Mouse (Mus musculus) left cerebral cortex, adult 8-10 months (tissue): Measurements from ENCODE around the gene Ebna1bp2. TPM values are rescaled to one million over a fixed set of nuclear protein-coding genes. Genes with fewer than 3 reads are reported as not detected.

Experiments used
- DNase-seq, 2 experiments: peaks; one replicate each; pipeline ENCODE4 v3.0.0; 2022; ENCODE audit warnings: low spot score in 2 of 2
- total RNA-seq, 4 experiments: library from RNA; stranded (reverse); gene quantifications; 2 replicates each; pipeline ENCODE4 v1.2.4; 2022

Ebna1bp2 gene
- total RNA-seq, result 10 to 100 TPM; 48.2 to 60.8 (median 56.0) TPM

DNA sequence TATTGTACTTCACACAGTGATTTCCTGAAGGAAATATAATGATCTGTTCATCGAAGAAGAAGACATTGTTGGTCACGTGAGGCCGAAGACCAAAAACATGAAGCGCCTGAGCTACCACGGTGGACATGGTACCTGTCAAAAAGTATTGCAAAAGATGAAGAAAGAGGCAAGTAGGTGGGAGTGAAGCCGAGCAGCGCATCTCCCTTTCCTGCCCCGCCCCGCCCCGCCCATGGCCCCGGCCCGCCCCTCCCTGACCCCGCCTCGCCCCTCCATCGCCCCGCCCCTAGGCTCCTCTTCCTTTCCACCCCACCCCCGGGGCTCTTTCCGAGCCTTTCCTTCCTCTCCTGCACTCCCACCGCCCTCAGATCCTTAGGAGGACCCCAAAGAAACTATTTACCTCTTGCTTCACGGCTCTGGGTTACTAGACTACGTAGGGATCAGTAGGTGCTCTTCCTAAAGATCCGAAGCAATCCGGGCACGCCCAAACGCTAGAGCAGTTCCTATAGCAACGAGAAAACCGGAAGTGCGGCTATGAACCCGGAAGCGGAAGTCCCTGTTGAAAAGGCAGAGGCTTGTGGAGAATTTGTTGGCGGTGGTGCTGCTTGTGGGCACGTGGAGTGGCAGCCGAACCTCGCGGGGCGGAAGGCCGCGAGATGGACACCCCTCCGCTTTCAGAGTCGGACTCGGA, at the start of gene Ebna1bp2, which contains the start of gene Cfap57:
Gene Ebna1bp2 (plus strand): TSS at position 521 of the 688 bp plus-strand sequence.
Gene Cfap57 (minus strand): TSS at position 499 of the 688 bp plus-strand sequence.
- DNase-seq, result peak; percentile 84 to 88

DNA sequence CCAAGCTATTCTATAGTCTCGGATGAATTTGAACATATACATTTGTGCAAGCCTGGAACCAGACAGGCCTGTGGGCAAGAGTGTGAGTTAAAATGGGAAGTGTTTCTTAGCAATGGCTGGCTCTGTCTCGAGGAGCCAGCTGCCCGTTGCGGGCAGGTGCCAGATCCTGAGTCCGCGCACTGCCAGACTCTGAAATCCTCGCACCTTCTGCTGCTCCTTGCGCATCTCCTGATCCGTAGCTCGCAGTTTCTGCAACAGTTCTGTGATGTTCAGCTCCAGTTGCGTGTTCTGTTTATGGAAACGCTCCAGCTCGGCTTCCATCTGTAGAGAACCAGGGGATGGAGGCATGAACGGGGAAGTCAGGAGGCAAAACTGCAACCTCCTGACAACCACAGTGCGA, 49.2 kb upstream of the Ebna1bp2 start:
- peak in 1 of 2 experiments; percentile 87 for DNase-seq

DNA sequence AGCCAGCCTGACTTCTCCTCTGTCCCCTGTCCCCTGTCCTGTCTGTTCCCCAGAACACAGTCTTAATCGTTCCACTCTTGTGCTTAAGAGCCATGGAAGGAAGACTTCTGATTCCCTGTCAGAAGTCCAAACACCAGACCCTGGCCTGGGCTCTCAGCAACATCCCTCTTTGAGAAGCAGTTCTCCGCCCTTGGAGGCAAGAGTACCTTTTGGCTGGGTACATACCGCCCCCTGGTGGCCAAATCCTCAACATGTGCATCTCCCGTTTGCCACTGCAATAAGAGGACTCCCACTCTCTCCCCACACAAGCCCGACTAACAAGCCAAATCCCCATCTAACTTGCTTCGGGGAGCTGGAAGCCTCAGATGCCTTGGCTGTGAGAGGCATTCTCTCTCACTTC, 44.5 kb upstream of the Ebna1bp2 start:
- DNase-seq, result peak; percentile 62 to 86

DNA sequence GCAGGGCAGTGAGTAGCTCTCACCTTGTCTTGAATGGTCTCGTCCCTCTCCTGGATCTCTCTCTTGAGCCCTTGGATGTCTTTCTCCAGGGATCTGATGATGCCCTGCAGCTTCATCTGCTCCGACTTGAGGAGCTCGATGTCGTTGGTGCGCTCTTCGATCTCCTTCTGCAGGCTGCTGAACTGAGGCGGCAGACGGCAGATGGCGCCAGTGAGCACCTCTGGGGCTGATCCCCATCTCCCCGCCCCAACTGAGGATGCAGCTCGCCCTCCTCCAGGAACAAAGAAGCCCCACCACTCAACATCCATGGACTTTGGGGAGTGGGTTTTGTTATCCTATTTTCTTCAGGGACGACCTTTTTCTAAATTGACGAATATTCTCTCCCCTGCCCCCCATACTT, 41.3 kb upstream of the Ebna1bp2 start:
- DNase-seq, result no peak

DNA sequence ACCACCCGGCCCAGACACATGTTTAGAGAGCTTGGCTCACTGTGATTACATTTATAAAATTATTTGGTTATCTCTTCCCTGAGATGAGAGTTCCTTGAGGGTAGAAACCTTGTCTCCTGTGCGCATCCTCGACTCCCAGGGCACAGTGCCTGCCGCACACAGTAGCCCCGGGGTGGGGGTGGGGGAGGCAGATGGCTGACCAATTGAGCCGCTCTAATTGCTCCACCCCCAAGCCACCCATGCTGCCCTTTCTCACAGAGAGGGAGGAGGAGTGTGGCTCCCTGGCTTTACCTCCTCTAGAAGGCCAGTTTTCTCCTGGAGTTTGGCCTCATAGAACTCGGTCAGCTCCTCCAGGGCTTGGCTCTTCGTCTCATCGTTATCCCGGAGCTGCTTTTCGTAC, 39.1 kb upstream of the Ebna1bp2 start:
- no peak for DNase-seq

DNA sequence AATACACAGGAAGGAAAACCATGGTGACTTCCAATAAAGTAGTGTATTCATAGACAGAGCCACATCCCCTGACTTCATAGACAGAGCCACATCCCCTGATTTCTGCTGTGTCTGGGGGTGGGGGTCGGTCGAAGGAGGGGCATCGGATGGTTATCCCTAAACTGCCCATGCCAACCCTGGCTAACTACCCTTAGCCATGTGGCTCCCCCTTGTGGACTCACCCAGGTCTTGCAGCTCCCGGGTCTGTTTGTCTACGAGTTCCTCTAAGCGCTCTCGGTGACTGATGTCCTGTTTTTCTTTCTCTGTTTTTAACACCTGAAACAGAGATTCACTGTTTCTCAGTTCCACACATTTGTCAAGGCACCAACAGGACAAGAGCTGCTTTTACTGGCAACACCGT, 38.0 kb upstream of the Ebna1bp2 start:
- DNase-seq, result no peak

DNA sequence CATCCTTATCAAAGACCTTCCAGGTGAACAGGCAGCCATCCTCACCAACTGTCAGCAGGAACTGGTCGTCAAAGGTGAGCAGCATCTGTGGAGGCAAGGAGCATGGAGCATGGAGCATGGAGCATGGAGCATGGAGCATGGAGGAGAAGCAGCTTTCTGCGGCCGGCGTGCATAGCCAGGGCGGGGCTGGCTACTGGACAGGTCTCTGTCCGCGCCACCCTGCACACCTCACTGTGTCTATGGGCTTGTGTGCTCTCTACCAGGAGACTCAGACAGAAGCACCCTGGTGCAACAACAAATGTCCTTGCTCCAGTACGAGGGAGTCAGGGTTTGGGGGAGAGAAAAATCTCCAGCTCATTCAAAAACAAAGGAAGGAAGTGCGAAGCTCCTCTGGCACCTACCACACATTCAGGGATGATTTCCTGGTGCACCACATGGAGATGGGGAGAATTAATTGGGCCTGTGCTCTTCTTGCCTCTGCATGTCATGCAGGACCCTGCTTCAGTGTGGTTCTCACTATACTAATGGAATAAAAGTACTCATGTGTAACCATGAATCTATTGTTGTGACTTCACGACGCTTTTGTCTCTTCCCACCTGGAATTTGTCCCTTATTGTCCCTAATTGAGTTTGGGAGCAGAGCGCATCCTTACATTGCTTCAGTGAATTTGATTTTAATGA, 31.4 kb upstream of the Ebna1bp2 start:
- no peak for DNase-seq

DNA sequence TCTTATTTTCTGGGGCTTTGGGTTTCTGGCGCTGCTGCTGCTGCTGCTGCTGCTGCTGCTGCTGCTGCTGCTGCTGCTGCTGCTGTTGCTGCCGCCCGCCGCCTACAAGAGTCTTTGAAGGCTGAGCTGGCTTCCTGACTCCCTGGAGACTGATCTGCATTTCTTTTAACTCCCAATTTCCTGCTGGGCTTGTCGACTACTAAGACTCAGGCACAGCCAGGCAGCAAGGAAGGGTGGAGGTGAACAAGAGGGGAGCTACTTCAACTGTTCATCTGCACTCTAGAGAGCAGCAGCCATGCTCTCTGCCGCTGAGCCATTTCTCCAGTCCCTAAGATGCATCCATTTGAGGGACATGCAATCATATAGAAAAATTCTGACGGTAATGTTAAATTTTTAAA, 30.9 kb upstream of the Ebna1bp2 start:
- DNase-seq, result no peak

DNA sequence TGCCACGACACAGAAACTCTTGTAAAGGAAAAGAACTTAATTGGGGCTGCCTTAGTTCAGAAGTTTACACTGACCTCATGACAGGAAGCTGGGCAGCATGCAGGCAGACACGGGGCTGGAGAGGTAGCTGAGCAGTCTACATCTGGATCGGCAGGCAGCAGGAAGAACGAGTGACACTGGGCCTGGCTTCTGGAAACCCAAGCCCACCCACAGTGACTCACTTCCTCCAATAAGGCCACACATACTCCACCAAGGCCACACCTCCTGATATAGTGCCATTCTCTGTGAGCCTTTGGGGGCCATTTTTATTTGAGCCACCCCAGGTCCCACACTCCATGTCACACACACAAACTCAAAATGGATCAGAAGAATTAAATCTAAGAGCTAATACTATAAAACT, 16.5 kb upstream of the Ebna1bp2 start:
- no peak for DNase-seq

DNA sequence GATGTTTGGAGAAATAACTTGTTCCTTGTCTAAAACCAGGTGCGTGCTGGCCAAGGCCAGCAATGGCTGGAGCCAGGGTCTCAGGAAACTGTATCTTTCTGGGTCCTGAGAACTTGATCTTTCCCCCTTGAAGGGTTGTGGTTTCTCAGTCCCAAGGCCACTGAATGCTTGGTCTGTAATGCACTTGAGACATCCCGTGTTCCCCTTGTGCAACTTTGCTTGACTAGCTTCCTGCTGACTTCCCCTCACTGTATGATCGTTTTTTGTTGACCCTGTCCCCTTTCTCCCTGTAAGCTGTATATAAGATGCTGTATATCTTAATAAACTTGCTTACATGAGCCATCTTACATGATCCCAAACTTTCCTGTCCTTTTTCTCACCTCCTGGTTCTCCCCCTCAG, 10.8 kb upstream of the Ebna1bp2 start:
- DNase-seq, result no peak

DNA sequence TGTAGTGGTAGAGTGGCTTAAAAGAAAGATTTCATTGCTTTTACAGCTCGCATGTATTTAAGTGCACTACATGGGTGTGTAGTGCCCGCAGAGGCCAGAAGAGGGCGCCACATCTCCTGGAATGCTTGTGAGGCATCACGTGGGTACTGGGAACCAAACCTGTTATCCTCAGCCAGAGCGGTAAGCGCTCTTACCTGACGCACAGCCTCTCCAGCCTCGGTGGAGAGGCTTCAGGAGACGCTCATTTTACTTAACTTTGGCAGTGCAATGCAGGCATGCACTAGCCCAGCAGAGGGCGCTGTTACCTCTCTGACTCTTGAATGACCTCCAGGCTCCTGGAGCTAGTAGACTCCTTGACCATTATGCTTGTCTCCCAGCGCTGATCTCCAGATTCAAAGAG, 8.0 kb upstream of the Ebna1bp2 start:
- peak in 1 of 2 experiments; percentile 10 for DNase-seq

DNA sequence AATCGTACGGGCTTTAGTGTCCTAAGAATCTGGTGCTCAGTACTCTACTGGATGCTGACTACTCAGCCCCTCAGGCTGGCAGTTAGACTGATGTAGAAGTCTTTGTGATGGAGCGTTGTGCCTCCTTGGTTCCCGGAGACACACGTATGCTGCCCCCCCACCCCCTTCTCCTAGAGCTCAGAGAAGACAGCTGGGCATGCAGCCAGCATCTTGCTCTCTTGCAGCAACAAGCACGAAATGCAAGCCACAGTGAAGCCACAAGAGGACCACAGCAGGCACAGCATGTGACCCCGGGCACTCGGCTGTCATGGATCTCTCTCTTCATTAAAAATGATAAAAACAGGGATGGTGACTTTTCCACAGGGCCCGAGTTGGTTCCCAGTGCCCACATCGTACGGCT, 5.2 kb upstream of the Ebna1bp2 start:
- DNase-seq, result no peak

DNA sequence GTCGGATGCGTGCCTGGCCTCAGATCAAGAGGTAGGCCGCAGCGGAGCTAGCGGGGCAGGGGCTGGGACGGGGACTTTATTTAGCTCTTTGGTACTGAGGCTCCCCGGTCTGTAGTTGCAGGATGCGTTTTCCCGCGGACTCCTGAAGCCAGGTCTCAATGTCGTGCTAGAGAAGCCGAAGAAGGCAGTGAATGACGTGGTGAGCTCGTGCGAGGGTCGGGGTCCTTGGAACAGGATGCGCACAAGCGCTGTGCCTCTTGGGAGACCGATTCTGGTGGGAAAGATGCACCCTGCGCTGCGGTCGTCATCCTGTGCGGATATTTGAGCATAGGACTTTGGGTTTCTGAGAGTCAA, 345 bp downstream of the Ebna1bp2 start:
- DNase-seq, result peak in 1 of 2 experiments; percentile 6

DNA sequence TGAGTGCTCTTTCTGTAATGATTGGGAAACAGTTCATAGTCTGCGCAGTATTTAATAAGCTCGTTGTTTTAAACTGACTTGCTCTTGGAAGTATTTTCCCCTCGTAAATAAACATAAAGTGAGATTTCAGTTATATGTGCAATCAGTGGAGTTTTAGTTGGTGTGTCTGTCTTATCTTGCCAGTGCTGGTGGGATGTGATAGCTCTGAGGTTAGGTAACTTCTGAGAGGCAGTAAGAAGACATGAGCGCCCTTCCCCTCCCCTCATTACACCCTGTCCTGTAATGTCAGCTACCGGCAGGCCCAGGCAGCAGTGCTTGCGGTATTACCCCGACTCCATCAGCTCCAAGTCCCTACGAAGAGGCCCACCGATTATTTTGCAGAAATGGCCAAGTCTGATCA, 1.2 kb downstream of the Ebna1bp2 start:
- DNase-seq, result no peak

DNA sequence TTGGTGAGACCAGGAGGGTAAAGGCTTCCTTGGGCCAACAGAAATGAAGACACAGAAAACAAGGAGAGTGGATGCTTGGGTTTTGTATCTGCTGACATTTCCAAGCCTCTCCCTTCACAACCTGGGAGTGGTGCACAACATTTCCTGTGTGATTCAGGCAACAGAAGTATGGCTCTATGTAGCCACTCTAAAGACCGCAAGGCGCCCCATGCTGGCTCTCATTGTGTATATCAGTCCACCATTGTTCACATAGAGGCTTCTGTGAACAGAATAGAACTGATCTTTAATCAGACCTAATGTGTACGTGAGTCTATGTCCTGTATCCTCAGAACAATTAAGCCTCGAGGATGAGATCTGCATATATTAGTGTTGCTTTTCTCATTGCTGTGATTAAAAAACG, 9.7 kb downstream of the Ebna1bp2 start:
- DNase-seq, result no peak

DNA sequence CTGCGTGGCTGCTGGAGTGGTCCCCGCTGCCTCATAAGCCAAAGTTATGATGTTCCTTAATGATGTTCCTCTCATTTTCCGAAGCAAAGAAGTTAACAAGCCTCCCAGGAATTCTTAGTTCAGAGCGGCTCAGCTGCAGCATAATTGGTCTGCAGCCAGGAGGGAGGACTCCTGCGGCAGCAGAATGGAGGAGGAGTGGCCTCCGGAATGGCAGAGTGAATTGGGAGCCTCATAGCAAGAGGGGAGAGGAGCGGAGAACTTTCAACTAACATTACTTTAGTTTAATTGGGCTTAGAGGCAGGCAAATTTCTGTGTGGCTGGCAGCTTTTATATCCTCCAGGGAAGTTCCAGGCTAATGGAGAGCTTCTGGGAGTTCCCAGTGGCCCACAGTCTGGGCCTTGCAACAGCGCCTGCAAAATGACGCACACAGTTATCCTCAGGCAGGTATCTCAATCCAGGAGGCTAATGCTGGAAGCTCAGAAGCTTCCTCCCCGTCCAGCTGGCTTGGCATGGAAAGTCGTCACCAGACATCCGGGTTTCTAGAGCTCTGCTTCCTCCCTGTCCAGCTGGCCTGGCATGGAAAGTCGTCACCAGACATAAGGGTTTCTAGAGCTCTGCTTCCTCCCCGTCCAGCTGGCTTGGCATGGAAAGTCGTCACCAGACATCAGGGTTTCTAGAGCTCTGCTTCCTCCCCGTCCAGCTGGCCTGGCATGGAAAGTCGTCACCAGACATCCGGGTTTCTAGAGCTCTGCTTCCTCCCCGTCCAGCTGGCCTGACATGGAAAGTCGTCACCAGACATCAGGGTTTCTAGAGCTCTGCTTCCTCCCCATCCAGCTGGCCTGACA, 22.0 kb downstream of the Ebna1bp2 start:
- no peak for DNase-seq

DNA sequence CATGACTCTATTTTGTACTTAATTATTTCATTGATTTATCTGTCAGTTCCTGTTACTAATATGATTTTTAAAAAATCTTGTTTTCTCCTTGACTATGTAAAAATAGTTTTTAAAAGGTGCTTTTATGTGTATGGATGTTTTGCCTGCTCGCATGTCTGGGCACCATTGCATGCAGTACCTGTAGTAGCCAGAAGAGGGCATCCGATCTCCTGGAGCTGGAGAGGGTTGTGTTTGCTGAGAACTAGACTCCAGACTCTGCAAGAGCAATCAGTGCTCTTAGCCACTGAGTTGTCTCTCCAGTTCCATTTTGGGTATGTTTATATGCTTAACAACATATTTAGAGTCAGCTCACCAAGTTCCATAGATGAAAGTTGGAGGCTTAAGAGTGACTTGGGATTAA, 24.6 kb downstream of the Ebna1bp2 start:
- DNase-seq, result peak in 1 of 2 experiments; percentile 27

DNA sequence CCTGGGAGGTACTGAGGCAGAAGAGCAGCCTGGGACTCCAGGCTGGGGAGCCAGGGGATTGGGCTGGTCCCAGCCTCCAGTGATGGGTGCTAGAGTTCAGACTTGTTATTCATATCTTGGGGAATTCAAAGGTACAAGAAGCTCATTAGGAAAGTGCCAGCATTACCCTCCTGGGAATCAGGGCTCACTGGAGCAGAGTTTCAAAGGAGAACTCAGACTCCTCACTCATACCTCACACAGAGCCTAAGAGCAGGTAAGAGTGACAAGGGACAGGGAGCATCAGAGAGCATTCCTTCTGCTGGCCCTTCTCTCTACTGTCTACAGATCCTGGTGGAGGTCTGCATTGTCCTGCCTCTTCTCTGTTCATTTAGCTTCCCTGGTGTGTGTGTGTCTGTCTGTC, 38.1 kb downstream of the Ebna1bp2 start, which contains the start of gene Olfr62:
Gene Olfr62 (plus strand): TSS at position 301 of the 400 bp plus-strand sequence.
- no peak for DNase-seq
